Mouse (Mus musculus) cerebellum, adult 11 months (tissue): ENCODE measurements at regions not wholly inside any gene's neighbourhood (a gene's known extent, or its start where the extent isn't known, plus 50 kb on each side); places are given as distances from the start of the nearest gene placed in this dataset.

ENCODE experiments used
- DNase-seq: peaks from one replicate; pipeline ENCODE4 v3.0.0; 2022

- no peak for DNase-seq
Measured at GRCm38 (mm10) chr8:103148013-103148412, 362.6 kb upstream of the Cdh11 start.

- no peak for DNase-seq
Measured at GRCm38 (mm10) chr8:103148447-103148846, 363.0 kb upstream of the Cdh11 start.

DNA sequence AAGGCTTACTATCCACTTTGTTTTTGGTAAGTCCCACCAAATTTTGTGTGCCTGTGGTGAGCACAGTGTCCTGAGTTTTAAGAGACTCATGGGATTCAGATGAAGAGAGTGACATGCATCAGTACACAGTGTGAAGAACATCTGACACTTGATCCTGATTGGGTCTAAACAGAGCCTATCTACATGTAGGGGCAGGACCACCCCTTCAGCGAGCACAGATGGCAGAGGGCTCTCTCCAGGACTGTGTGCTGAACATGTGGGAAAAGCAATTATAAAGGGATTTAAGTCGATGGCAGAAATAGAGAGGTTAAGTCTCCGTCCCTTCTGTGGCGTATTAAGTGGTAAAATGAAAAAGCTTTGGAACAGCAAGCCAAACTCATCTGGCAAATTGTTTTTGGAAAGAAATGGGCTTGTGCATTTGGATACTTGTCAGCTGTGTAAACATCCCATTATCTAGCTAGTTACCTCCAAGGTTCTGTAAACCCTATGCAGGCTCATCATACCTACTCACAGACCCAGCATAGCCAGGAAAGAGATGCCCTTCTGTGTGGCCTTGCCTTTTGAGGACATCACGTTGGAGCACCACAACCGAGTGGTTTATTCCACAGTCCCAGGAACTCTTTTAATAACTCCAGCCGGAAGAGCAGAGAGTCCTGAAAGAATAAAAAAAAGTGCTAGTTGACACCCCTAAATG lies 381.3 kb upstream of the Cdh11 start:
- no peak for DNase-seq

DNA sequence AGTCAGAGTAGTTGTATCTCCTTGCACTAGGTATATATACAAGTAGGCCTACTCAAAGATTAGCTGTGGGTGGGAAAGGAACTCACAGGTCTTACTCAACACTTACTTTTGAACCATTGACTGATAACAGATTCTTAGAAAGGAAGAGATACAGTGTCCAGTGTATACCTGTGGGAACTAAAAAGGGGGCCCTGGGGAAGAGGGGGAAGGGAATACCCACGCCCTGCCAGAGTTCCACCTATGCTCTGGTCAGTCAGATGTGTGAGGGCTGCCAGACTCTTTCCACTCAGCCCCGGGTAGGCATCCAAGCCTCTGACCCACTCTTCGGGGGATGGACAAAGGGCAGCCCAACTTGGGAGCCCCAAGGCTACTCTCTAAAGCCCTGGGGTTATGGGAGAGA lies 387.9 kb upstream of the Cdh11 start:
- no peak for DNase-seq

- DNase-seq, result no peak
Measured at GRCm38 (mm10) chr8:103173803-103174429, 388.5 kb upstream of the Cdh11 start.

GRCm38 (mm10) chr8:103180661-103181060 lies 395.2 kb upstream of the Cdh11 start:
- DNase-seq, result no peak

GRCm38 (mm10) chr8:103188720-103189498 lies 403.5 kb upstream of the Cdh11 start:
- DNase-seq, result no peak

DNA sequence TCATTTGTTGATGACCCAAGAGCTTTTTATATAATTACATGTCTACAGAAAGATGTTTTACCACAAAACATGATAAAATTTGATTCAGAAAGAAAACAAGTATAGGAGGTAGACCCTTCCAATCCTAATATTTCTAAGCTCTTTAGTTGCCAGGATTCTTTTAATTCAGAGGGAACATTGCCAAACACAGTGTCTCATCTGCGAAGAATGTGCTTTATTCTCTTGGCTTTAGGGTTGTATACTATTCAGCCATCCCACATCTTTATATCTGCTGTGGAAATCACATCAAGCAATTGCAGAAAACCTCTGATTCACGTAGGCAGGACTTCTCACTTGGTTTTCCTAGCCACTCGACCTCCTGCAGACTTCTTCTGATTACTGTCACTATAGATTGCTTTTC lies 412.8 kb upstream of the Cdh11 start:
- no peak for DNase-seq

- DNase-seq, result no peak
Measured at GRCm38 (mm10) chr8:103199696-103200615, 414.5 kb upstream of the Cdh11 start.

- DNase-seq, result no peak
Measured at GRCm38 (mm10) chr8:103203710-103204109, 418.3 kb upstream of the Cdh11 start.

DNA sequence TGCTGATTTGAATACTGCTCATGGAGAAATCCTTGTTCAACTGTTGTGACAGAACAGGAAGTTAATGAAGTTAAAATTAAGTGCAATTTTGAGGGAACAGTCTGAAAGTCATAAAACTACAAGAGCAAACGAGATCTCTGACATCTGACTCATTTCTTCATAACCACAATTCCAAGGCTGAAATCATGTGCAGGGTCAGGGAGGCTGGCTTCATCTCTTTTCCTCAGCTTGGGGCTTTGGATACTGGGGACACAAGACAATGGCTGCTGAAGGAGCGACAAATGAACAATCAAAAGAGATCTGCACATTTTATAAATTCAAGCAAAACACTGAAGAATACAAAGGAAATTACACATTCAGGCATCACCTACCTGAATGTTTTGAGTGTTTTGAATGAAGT lies 429.2 kb upstream of the Cdh11 start:
- no peak for DNase-seq

- no peak for DNase-seq
Measured at GRCm38 (mm10) chr8:103230741-103231475, 445.5 kb upstream of the Cdh11 start.

GRCm38 (mm10) chr8:103234374-103234773 lies 448.9 kb upstream of the Cdh11 start:
- DNase-seq, result no peak

- no peak for DNase-seq
Measured at GRCm38 (mm10) chr8:103235614-103236013, 450.2 kb upstream of the Cdh11 start.

- no peak for DNase-seq
Measured at GRCm38 (mm10) chr8:103238456-103238970, 453.1 kb upstream of the Cdh11 start.

DNA sequence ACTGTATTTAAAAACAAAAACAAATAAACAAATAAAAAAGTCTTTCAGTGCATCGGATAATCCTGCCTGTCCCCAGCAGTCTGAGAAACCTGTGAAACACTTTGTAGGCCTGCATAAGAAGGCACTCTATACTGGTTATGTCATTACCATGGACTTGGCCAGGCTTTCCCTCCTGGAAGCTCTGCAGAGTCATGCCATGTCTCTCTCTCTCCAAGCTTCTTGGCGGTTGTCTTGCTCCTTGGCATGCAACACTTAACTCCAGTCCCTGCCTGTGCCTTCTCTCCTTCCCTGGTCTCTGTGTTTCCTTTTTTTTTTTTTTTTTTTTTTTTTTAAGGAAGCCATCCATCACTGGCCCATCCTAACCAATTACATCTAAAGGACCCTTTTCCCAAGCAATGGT lies 458.7 kb upstream of the Cdh11 start:
- DNase-seq, result no peak

GRCm38 (mm10) chr8:103244658-103245057 lies 459.2 kb upstream of the Cdh11 start:
- DNase-seq, result no peak

DNA sequence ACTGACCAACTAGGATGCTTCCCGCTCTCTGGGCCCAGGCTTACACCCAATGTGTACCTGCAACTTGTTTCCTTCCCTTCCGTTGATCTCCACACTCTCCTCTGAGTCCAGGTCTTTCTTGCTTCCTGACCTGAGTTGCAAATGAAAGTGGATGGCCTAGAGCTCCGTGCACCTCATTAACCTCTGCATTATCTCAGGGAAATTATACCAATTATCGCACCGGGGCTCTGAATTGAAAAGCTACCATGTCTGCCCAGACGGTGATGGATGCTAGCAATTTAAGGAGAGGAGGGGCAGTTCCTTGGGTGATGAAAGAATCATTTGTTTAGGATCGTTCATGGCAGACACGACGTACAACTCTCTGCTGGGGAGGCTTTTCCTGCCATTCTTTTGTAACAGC lies 460.4 kb upstream of the Cdh11 start:
- DNase-seq, result no peak

DNA sequence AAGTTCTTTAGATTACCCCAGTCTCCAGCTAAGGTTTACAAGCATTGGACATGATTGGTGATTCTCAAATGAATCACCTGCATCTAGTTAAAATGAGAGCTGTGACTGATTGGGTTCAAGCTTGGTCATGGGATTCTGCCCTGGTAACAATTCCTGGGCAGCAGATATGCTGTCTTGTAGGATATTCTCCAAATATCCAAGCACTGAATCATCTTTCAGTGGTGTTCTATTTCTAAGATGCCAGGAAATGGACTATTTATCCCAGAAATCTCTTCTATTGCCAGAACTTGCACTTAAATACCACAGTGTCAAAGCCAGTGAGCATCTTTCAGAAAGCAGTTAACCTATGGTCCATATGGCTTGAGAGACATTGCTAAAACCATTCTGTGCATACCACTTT lies 475.8 kb upstream of the Cdh11 start:
- no peak for DNase-seq

DNA sequence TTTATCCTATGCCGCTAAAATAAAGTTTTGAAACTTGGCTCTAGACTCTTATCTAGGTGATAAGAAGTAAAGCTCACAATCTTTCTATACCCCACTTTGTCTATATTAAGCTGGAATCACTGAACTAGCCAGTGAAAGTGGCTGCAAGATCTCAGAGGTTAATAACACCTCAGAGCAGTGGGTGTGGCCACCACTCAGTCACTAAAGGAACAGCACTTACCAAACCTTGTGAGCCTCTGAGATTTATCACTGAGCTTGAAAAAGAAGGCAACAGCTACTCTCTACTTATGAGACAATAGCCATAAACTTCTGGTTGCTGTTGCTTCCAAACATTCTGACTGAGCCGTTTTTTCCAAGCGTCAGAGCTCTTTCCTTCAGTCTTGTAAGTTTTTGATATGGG lies 484.6 kb upstream of the Cdh11 start:
- no peak for DNase-seq

DNA sequence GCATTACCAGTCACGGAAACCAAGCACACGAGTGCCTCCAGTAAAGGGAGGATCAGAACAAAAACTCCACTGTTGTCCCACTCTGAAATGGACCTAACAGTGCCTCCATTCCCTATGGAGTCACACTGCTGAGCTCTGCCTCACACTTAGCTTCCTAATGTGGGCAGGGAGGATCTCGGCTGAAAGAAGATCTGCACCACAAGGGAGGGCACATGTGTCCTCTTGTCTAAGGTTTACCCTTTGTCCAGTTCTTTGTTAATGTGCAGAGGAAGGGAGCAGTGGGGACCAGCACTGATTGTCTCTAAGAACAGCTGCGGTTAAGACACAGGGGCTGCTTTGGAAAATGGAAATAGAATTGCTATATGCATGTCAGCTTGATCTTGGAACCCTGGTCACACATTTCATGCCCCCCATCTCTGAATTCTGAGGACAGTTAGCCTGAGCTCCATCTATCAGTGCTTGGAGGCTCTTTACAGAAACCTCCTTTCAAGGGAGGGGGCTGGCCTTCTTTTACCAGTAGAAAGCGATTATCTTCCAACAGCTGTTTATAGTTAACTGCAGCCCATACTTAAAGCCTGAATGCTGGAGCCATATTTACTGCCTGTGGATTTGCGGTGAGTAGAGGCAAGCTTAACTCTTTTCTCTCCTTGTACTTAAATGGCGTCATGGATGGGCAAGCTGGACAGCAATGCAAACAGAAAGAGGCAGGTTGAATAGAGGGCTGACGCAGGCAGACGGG lies 485.5 kb upstream of the Cdh11 start:
- no peak for DNase-seq
